Mouse (Mus musculus) hindbrain, embryonic 10.5 days (tissue): Measurements from ENCODE around the gene Wwp2. TPM values are rescaled to one million over a fixed set of nuclear protein-coding genes. Genes with fewer than 3 reads are reported as not detected.

ENCODE experiments used
- DNase-seq: peaks from one replicate; pipeline ENCODE4 v3.0.0-alpha.2; 2017; ENCODE audit warnings: low spot score
- H3K27ac ChIP-seq: fragments of 300-500 bp; sonication (generic); 2 replicates; pipeline ENCODE4 v1.5.1; 2016; ENCODE audit warnings: mild to moderate bottlenecking, moderate library complexity
- H3K27me3 ChIP-seq: fragments of 300-500 bp; sonication (generic); 2 replicates; pipeline ENCODE4 v1.6.1; 2016; ENCODE audit warnings: mild to moderate bottlenecking; ENCODE audit not compliant: poor library complexity, insufficient read depth, severe bottlenecking
- H3K36me3 ChIP-seq: fragments of 300-500 bp; sonication (generic); 2 replicates; pipeline ENCODE4 v1.6.1; 2016; ENCODE audit warnings: mild to moderate bottlenecking, moderate library complexity
- H3K4me1 ChIP-seq: fragments of 300-500 bp; sonication (generic); replicated peaks from 2 replicates; pipeline ENCODE4 v1.6.1; 2016; ENCODE audit warnings: mild to moderate bottlenecking
- H3K4me3 ChIP-seq: fragments of 300-500 bp; sonication (generic); 2 replicates; pipeline ENCODE4 v1.5.1; 2016; ENCODE audit warnings: mild to moderate bottlenecking, moderate library complexity
- H3K9me3 ChIP-seq: fragments of 300-500 bp; sonication (generic); 2 replicates; pipeline ENCODE4 v1.6.1; 2016; ENCODE audit warnings: mild to moderate bottlenecking, moderate library complexity
- WGBS: fragments of 180-500 bp; shearing (Covaris S2); methylation state at CpG from one replicate; pipeline ENCODE4 v1.1.7; 2016; 5-methylcytosine and 5-hydroxymethylcytosine counted together
- polyA plus RNA-seq: library from polyadenylated mRNA; unstranded; fragments of >200 nt; fragmentation: Nextera tagmentation; extraction: Ambion mirVana; gene quantifications from 2 replicates; pipeline ENCODE4 v1.2.1, GENCODE M21; 2016

Gene Wwp2
- polyA plus RNA-seq, 1 experiment from 2014 or later, result 64.6 TPM

DNA sequence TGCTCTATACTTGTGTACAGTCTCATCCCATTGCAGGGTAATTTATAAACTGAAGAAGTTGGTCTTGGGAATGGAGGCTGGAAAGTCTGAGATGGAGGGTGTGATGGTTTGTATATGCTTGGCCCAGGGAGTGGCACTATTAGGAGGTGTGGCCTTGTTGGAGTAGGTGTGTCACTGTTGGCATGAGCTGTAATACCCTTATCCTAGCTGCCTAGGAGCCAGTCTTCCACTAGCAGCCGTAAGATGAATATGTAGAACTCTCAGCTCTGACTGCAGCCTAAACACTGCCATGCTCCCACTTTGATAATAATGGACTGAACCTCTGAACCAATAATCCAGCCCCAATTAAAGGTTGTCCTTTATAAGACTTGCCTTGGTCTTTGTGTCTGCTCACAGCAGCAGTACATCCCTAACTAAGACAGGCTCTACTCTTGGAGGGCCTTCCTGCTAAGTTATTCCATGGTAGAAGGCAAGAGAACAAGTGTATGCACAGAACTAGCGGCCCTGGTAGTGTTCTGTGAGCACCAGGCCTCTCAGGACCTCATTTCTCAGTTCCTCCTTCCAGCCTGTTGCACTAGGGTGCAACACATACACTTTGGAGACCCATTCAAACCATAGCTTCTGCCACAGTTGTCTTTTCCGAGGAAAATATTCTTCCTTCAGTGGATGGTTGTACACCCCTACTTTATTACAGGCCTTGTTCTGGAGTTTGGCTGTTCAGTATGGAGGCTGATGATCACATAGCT, 3.9 kb downstream of the Wwp2 start:
- Histone ChIP-seq H3K27ac (no peak overlapping the region), H3K27me3 (no peaks in the 10 kb centered on the region), H3K9me3 (no peaks in the 10 kb centered on the region), H3K36me3 (peaks cover 19% of the 10 kb centered on the region), H3K4me1 (peaks cover 18% of the 10 kb centered on the region), H3K4me3 (no peak overlapping the region)
- 90% methylated on average over 3 of the region's 3 CpGs for WGBS
- no peak for DNase-seq

DNA sequence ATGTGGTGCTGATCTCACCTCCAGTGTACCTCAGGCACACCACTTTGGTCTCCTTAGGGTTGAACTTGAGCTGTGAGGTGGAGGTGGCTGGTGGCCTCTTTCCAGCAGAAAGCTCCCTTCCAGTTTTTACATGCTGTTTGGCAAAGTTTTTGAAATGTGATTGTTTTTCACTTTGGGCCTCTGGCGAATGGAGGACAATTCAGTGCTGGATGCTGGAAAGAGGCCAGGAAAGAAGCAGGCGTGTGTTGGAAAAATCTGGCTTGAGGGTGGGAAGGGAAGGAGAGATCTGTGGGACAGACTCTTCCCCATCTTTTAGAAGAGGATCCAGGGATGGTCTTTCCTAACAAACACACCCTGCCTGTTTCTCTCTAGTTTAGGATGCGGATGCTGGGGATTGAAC, 8.5 kb downstream of the Wwp2 start:
- WGBS, result 94% methylated on average over 3 of the region's 3 CpGs
- peaks cover 19% of the 10 kb centered on the region for H3K36me3 ChIP-seq
- H3K27me3 ChIP-seq, result no peaks in the 10 kb centered on the region
- no peaks in the 10 kb centered on the region for H3K9me3 ChIP-seq
- H3K27ac ChIP-seq, result no peak overlapping the region
- H3K4me1 ChIP-seq, result peaks cover 20% of the 10 kb centered on the region
- no peak overlapping the region for H3K4me3 ChIP-seq
- no peak for DNase-seq

DNA sequence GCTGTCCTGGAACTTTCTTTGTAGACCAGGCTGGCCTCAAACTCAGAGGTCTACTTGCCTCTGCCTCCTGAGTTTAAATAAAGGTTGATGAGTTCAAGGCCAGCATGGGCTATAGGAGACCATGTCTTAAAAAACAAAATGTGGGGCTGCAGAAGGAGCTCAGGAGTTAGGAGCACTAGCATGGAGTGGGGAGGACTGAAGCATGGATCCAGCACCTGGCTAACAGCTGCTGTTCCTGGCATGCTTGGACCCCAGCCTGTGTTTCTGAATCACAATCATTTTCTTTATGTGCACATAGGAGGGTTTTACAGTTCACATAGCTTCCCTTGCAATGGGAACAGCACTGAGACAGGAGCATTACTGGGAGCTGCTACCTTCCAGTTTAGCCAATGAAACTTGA, 11.5 kb downstream of the Wwp2 start:
- Histone ChIP-seq H3K27ac (no peak overlapping the region), H3K9me3 (no peaks in the 10 kb centered on the region), H3K4me3 (no peak overlapping the region), H3K4me1 (peaks cover 22% of the 10 kb centered on the region), H3K36me3 (peaks cover 8% of the 10 kb centered on the region), H3K27me3 (no peaks in the 10 kb centered on the region)
- no peak for DNase-seq

DNA sequence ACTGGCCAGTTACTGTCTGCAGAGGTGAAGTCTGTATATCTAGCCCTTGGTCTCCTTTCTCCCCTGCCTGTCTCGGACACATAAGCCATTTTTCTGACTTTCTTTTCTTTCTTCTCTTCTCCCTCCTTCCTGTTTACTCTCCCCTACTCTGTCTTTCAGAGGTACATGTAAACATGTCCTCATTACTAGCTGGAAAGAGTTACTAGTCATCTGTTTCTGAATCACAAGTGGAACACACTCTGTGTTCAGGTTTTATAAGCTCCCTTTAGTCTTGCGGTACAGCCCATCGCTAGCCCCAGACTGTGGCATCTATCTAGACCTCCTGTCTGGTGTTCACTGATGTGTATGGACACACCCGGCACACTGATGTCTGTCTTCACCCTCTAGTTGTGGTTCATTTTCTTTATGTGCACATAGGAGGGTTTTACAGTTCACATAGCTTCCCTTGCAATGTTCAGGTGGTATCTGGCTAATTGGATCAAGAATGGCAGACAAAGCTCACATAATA, 12.3 kb downstream of the Wwp2 start:
- 73% methylated on average over 4 of the region's 4 CpGs for WGBS
- Histone ChIP-seq H3K27me3 (no peaks in the 10 kb centered on the region), H3K9me3 (no peaks in the 10 kb centered on the region), H3K4me1 (peaks cover 22% of the 10 kb centered on the region), H3K4me3 (no peak overlapping the region), H3K27ac (peak overlapping the region; percentile 62), H3K36me3 (peaks cover 13% of the 10 kb centered on the region)
- no peak for DNase-seq

DNA sequence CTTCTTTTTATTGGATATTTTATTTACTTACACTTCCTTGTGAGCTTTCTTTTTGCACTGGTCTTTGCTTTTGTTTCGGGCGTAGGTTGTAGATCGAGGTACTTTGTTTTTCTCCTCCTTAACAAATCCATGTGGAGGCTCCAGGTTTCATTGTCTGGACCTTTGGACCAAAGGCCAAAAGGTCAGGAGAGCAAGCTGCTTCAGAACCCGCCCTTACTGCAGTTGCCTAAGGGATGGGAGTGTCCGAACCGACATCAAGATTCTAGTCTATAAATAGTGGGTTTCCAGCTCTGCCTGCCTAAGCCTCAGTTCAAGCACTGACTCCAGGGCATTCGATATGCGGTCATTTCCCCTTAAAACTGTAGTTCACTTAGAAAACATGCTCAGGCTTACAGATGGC, 13.0 kb downstream of the Wwp2 start:
- whole genome bisulfite sequencing, result 28% methylated on average over 8 of the region's 8 CpGs
- no peak overlapping the region for H3K4me3 ChIP-seq
- H3K27ac ChIP-seq, result peak overlapping the region; percentile 62
- H3K9me3 ChIP-seq, result no peaks in the 10 kb centered on the region
- no peaks in the 10 kb centered on the region for H3K27me3 ChIP-seq
- H3K4me1 ChIP-seq, result peaks cover 22% of the 10 kb centered on the region
- DNase-seq, result no peak
- H3K36me3 ChIP-seq, result peaks cover 19% of the 10 kb centered on the region

DNA sequence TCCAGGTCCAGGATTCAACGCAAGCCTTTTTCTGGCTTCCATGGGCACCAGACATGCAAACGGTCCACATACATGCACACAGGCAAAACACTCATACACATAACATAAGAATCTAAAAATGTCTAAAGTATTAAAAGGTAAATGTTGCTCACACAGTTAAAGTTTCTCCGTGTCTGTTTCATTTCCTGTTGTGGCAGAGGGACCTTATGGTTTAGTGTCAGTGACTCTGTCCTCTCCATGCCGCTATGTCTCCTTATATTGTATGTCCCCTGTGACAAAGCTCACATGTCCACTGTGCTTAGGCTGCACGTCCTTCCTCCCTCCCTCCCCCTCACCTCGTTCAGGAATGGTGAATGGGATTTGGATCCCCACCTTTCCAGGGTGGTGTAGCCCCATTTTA, 13.5 kb downstream of the Wwp2 start:
- Histone ChIP-seq H3K4me1 (peaks cover 22% of the 10 kb centered on the region), H3K27ac (0 out of 2 replicates have a peak overlapping the region, but pooled peaks have one; percentile 62), H3K9me3 (no peaks in the 10 kb centered on the region), H3K27me3 (no peaks in the 10 kb centered on the region), H3K36me3 (peaks cover 23% of the 10 kb centered on the region), H3K4me3 (no peak overlapping the region)
- no peak for DNase-seq
- 76% methylated on average over 6 of the region's 6 CpGs for WGBS

DNA sequence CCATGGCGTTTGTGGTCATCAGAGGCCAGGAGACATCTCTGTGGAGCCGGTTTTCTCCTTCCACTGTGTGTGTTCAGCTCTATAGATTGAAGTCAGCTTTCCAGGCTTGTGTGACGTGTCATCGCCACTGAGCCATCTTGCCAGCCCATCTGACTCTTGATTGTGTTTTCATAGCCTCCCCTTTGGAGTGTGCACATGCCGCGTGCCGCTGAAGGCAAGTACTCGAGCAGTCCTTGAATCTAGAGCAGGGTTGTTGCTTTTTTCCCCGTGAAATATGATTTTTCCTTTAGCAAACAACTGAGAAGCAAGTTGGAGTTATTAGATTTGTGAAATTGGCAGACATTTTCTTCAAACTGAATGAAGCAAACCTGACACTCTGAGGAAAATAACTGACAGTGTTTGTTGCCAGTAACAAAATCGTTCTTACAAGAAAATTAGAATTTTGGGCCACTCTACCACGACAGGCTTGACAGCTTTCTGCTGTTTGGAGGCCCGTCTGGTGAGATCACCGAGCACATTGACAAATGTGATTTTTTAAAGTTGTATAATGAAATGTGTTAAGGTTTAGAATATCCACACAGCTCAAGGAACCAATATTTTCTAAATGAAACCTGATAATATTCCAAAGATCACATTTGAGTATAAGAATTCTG, 15.4 kb downstream of the Wwp2 start:
- H3K4me3 ChIP-seq, result no peak overlapping the region
- H3K4me1 ChIP-seq, result peaks cover 22% of the 10 kb centered on the region
- H3K9me3 ChIP-seq, result no peaks in the 10 kb centered on the region
- no peak overlapping the region for H3K27ac ChIP-seq
- 90% methylated on average over 13 of the region's 13 CpGs for WGBS
- DNase-seq, result no peak
- peaks cover 31% of the 10 kb centered on the region for H3K36me3 ChIP-seq
- H3K27me3 ChIP-seq, result no peaks in the 10 kb centered on the region

DNA sequence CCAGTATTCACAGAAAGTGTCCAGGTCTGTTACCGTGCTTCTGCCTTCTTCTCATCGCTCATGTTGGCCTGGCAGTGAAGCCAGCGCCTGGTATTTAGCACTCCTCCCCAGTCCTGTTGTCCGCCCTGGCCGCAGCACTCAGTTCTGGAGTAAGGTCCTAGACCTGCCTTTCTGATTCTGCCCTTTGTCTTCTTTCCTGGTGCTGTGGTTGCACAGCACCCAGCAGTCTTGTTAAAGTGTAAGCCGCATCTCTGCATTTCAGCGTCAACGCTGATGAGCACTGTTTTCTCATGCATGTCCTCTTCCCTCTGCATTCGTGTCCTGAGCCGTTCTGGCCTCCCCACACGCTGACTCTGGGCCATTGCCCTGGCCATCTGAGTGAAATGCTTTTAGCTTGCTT, 17.2 kb downstream of the Wwp2 start:
- Histone ChIP-seq H3K4me1 (peaks cover 14% of the 10 kb centered on the region), H3K36me3 (peaks cover 47% of the 10 kb centered on the region), H3K27me3 (no peaks in the 10 kb centered on the region), H3K4me3 (no peak overlapping the region), H3K27ac (no peak overlapping the region), H3K9me3 (no peaks in the 10 kb centered on the region)
- 91% methylated on average over 11 of the region's 11 CpGs for WGBS
- DNase-seq, result no peak

DNA sequence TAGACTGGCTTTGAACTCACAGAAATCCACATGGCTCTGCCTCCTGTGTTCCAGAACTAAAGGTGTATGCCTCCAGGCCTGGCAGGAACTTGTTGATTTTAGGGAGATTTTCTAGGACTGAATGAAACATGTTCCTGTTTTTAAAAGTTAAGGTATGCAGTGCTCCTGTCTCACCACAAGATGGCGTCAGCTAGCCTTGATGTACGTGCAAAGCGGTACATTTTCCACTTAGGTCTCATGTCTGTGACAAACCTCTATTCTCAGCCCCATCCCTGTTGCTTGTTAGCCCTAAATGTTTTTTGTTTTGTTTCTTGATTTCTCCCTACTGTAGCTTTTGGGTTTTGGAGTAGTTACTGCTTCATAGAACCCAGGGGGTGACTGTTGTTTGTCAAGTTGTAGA, 19.1 kb downstream of the Wwp2 start:
- no peaks in the 10 kb centered on the region for H3K27me3 ChIP-seq
- no peak overlapping the region for H3K27ac ChIP-seq
- no peaks in the 10 kb centered on the region for H3K9me3 ChIP-seq
- DNase-seq, result peak; percentile 36
- H3K36me3 ChIP-seq, result peaks cover 59% of the 10 kb centered on the region
- no peaks in the 10 kb centered on the region for H3K4me1 ChIP-seq
- H3K4me3 ChIP-seq, result no peak overlapping the region
- WGBS, result 22% methylated on average over 3 of the region's 3 CpGs

DNA sequence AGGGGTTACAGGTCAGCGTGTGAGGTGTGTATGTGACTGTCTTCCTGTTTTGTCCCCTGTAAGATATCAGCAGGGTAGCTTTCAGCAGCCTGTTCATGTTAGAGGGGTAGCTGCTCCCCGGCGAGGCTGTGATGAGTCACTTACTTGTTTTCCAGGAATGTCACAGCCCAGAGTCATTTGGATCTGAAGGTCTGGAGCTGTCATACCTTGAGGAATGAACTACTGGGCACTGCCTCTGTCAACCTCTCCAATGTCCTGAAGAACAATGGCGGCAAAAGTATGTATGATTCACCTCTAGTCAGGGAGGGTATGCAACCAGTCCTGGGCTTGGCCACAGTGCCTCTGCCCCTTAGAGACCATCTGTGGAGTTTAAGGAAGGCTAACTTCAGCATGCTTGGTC, 21.6 kb downstream of the Wwp2 start:
- 81% methylated on average over 4 of the region's 4 CpGs for WGBS
- no peak for DNase-seq
- no peaks in the 10 kb centered on the region for H3K9me3 ChIP-seq
- no peak overlapping the region for H3K4me3 ChIP-seq
- H3K4me1 ChIP-seq, result no peaks in the 10 kb centered on the region
- H3K27ac ChIP-seq, result peak overlapping the region; percentile 16
- peaks cover 77% of the 10 kb centered on the region for H3K36me3 ChIP-seq
- H3K27me3 ChIP-seq, result no peaks in the 10 kb centered on the region

DNA sequence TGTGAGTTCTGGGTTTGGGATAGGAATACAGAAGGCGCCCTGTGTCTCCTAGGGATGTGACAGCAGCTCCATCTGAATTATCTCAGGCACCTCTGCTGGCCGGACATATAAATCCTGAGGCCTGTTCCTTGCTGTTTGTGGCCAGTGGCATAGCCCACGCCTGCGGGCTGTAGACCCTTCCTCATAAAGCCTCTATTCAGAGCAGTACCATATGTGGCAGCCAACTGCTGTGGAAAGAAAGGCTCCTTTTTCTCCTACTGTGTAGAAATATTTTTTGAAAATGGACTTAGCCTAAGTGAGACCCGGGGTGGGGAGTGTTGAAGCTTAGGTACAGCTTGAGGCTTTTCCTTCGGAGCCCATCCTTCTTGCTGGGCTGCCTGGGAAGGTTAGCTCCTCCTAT, 22.1 kb downstream of the Wwp2 start:
- H3K36me3 ChIP-seq, result peaks cover 77% of the 10 kb centered on the region
- no peak for DNase-seq
- H3K27me3 ChIP-seq, result no peaks in the 10 kb centered on the region

DNA sequence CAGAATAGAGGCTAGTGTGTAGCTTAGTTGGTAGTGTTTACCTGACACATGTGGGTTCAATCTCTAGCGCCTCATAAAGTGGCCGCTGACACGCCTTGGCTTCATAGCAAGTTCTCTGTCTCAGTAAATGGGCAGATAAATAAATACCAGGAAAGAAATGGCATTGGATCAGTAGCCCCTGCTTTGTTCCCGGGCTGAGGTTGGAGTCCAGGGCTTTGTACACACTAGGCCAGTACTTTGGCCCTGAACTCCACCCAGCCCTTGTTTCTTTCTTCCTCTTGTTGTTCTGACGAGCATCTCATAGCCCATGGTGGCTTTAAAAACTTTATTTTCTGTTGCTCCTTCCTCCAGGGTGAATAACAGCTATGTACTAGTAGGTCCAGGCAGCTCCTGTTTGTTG, 26.3 kb downstream of the Wwp2 start:
- Histone ChIP-seq H3K4me1 (no peaks in the 10 kb centered on the region), H3K27ac (no peak overlapping the region), H3K4me3 (no peak overlapping the region), H3K36me3 (peaks cover 88% of the 10 kb centered on the region), H3K9me3 (no peaks in the 10 kb centered on the region), H3K27me3 (no peaks in the 10 kb centered on the region)
- no peak for DNase-seq
- WGBS, result 89% methylated on average over 5 of the region's 5 CpGs

More for the DNA sequence above, 22.1 kb downstream of the Wwp2 start:
- Histone ChIP-seq H3K9me3 (no peaks in the 10 kb centered on the region), H3K4me1 (no peaks in the 10 kb centered on the region), H3K27ac (no peak overlapping the region), H3K4me3 (no peak overlapping the region)
- WGBS, result 88% methylated on average over 6 of the region's 6 CpGs

DNA sequence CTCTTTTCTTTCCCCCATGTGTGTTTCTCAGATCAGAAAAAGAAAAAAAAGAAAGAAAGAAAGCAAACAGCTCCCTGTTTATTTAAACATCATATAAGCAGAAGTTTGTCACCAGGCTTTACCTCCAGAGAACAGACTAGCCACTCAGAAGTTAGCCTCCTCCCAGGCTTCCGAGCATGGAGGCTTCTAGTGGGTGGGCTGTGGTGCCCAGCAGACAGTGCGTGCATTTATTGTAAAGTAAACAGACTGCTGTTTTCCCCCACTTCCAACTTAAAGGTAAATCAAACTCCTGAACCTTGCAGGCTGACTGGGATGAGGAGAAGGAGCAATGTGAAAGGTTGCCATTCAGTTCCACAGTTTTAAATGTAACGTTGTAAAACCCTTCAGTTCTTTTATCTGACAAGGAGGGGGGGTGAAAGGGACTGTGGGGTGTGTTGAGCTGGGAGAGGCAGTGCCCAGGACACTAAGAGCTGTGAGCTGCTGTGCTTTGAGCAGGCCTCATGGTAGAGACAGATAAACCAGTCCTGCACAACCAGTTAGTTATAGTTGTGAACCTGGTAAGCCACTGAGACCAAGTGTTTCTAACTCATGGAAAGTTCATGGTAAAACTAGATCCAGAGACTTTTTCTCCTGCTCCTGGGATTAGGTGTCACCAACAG, 29.3 kb downstream of the Wwp2 start:
- H3K27ac ChIP-seq, result no peak overlapping the region
- 70% methylated on average over 3 of the region's 3 CpGs for WGBS
- no peaks in the 10 kb centered on the region for H3K9me3 ChIP-seq
- H3K4me3 ChIP-seq, result no peak overlapping the region
- H3K36me3 ChIP-seq, result peaks cover 90% of the 10 kb centered on the region
- DNase-seq, result no peak
- H3K4me1 ChIP-seq, result peaks cover 12% of the 10 kb centered on the region
- H3K27me3 ChIP-seq, result no peaks in the 10 kb centered on the region
